8 mouse cellular contexts compared by ENCODE assay signal in the genomic region with DNA sequence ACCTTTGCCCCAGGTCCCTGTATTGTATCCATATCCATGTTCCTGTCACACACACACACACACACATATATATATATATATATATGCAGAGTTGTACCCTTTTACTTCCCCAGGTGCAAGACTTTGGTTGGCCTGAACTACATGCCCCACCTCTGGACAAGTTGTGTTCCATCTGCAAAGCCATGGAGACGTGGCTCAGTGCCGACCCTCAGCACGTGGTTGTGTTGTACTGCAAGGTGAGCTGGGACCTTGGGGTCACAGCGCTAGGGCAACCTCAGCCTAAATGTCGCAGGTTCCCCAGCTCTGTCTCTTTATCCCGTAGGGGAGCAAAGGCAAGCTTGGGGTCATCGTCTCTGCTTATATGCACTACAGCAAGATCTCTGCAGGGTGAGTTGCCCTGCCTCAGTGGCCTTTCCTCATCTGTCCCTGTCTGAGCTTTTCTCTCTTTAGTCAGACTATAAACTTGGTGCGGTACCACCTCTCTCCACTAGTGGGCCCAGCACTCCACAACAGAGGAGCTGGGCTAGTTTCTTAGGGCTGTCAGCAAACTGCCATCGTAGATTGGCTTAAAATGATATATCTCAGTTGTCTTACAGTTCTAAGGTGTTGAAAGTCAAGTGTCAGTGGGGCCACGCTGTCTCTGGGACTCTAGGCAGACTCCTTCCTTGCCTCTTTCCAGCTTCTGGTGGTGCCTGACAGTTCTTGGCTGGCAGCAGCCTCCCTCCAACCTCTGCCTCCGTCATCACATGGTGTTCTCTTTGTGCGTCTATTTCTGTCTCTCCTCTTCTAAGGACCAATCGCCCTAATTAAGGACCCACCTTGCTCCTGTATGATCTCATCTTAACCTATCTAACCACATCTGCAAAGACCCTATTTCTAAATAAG. TPM values are rescaled to one million over a fixed set of nuclear protein-coding genes. Genes with fewer than 3 reads are reported as not detected.
DNase-seq lines count a peak whose midpoint lies in the region; ATAC-seq and TF ChIP-seq lines count a peak whose summit lies in the region.

No protein-coding gene starts in this region.

- TF ChIP-seq POLR2A in brain, embryonic 14.5 days (IDR thresholded peaks at IDR 0.05; ENCODE audit: borderline replicate concordance, extremely low read depth, insufficient read depth, insufficient read length, poor library complexity, severe bottlenecking), result no peak
- TF ChIP-seq POLR2A in limb, embryonic 14.5 days (IDR thresholded peaks at IDR 0.05; ENCODE audit: borderline replicate concordance, extremely low read depth, insufficient read depth, insufficient read length), result no peak

- TF ChIP-seq CTCF in brain, embryonic 14.5 days (IDR thresholded peaks at IDR 0.05; ENCODE audit: borderline replicate concordance, extremely low read depth, insufficient read depth, insufficient read length), result peak; percentile 77; the same call in 1 of the 2 replicates

- H3K4me1 ChIP-seq in limb, embryonic 14.5 days (ENCODE audit: control insufficient read depth, insufficient read depth, low read length), result peaks cover 42% of the 10 kb centered on the region

- H3K27me3 ChIP-seq in limb, embryonic 14.5 days (ENCODE audit: control insufficient read depth, insufficient read depth, low read length), result no peaks in the 10 kb centered on the region

- H3K9me3 ChIP-seq in limb, embryonic 14.5 days (ENCODE audit: control insufficient read depth, low read length), result no peaks in the 10 kb centered on the region

- ATAC-seq in erythroid progenitor cell, adult 5-6 weeks (replicated peaks; ENCODE audit: low FRiP score, poor library complexity, severe bottlenecking), result peak; percentile 68
- ATAC-seq in hematopoietic stem cell, adult 5-6 weeks (replicated peaks in 1 of 2; ENCODE audit: insufficient read depth in 1 of 2, low FRiP score in 2 of 2, low TSS enrichment in 1 of 2, low read depth in 1 of 2, poor library complexity in 2 of 2, severe bottlenecking in 2 of 2), result peak; percentile 30 to 48; a peak in 1 of 4 replicates
- no peak for ATAC-seq in limb, embryonic 14.5 days (ENCODE audit: low FRiP score, low read depth)
- 0 out of 2 replicates have a peak, but pooled peaks have one; percentile 37 for ATAC-seq in monocyte, adult 5-6 weeks (replicated peaks; ENCODE audit: insufficient number of reproducible peaks, low FRiP score, low TSS enrichment, poor library complexity, severe bottlenecking)

- no peak overlapping the region for H3K27ac ChIP-seq in limb, embryonic 14.5 days (replicated peaks; ENCODE audit: low read depth, low read length)

- DNase-seq in 3T3-L1 (ENCODE audit: low read depth, low spot score), result peak; percentile 87
- peak; percentile 78 for DNase-seq in CD4-positive helper T cell, adult 2 months (ENCODE audit: low read depth, low spot score)
- peak; percentile 76 for DNase-seq in brain, embryonic 14.5 days (ENCODE audit: low read depth)
- peak; percentile 61 for DNase-seq in limb, embryonic 14.5 days (ENCODE audit: low spot score)
- peak; percentile 88 for DNase-seq in thymus, postnatal 4 days

- peaks cover 72% of the 10 kb centered on the region for H3K36me3 ChIP-seq in limb, embryonic 14.5 days (ENCODE audit: control insufficient read depth, insufficient read depth, low read length)

- H3K9ac ChIP-seq in limb, embryonic 14.5 days (ENCODE audit: low read depth, low read length, severe bottlenecking), result no peak overlapping the region

- H3K4me3 ChIP-seq in limb, embryonic 14.5 days (replicated peaks; ENCODE audit: low read length), result peak overlapping the region; percentile 33; the same call in 1 of the 2 replicates

- WGBS in limb, embryonic 14.5 days, result 41% methylated on average over 13 of the region's 13 CpGs

- H3K4me2 ChIP-seq in limb, embryonic 14.5 days (replicated peaks; ENCODE audit: low read depth, low read length, severe bottlenecking), result peak overlapping the region; percentile 78

RNA-seq across cellular contexts. Expression of a gene that starts 7.7 kb away (rescaled TPM):
- 10.2 and 18.8 TPM in 2 replicates for polyA plus RNA-seq in brain, embryonic 14.5 days (2012; rRNA removed)
- 0.36 TPM in 1 of 2 replicates, not detected in the other for total RNA-seq in erythroid progenitor cell, adult 5-6 weeks (2015; ENCODE audit: low replicate concordance)
- not detected in 2 replicates for total RNA-seq in erythroid progenitor cell, adult 5-6 weeks (2017; ENCODE audit: low replicate concordance)
- 3.6 and 4.0 TPM in 2 replicates for total RNA-seq in hematopoietic stem cell, adult 5-6 weeks (2017)
- 114 and 134 TPM in 2 replicates for polyA plus RNA-seq in limb, embryonic 14.5 days (2012; rRNA removed)
- polyA plus RNA-seq in limb, embryonic 14.5 days (2014; fragmentation: Nextera tagmentation; extraction: Ambion mirVana), result 62.5 and 66.3 TPM in 2 replicates
- total RNA-seq in monocyte, adult 5-6 weeks (2017), result 5.7 TPM in 1 of 3 replicates, not detected in the others

RNA-seq across cellular contexts. Expression of a gene that starts 28.1 kb away (rescaled TPM):
- 63.8 and 64.6 TPM in 2 replicates for polyA plus RNA-seq in brain, embryonic 14.5 days (2012; rRNA removed)
- total RNA-seq in erythroid progenitor cell, adult 5-6 weeks (2015; ENCODE audit: low replicate concordance), result 2.5 and 5.4 TPM in 2 replicates
- total RNA-seq in erythroid progenitor cell, adult 5-6 weeks (2017; ENCODE audit: low replicate concordance), result 2.3 and 16.0 TPM in 2 replicates
- 12.6 and 15.8 TPM in 2 replicates for total RNA-seq in hematopoietic stem cell, adult 5-6 weeks (2017)
- 37.4 and 39.8 TPM in 2 replicates for polyA plus RNA-seq in limb, embryonic 14.5 days (2012; rRNA removed)
- 18.7 and 18.9 TPM in 2 replicates for polyA plus RNA-seq in limb, embryonic 14.5 days (2014; fragmentation: Nextera tagmentation; extraction: Ambion mirVana)
- 49.3 to 56.3 TPM (median 49.3 TPM) in 3 replicates for total RNA-seq in monocyte, adult 5-6 weeks (2017)

RNA-seq across cellular contexts. Expression of a gene that starts 34.4 kb away (rescaled TPM):
- 123 and 173 TPM in 2 replicates for polyA plus RNA-seq in brain, embryonic 14.5 days (2012; rRNA removed)
- total RNA-seq in erythroid progenitor cell, adult 5-6 weeks (2015; ENCODE audit: low replicate concordance), result 34.2 and 49.9 TPM in 2 replicates
- total RNA-seq in erythroid progenitor cell, adult 5-6 weeks (2017; ENCODE audit: low replicate concordance), result 89.8 and 92.8 TPM in 2 replicates
- total RNA-seq in hematopoietic stem cell, adult 5-6 weeks (2017), result 451 and 486 TPM in 2 replicates
- 165 and 199 TPM in 2 replicates for polyA plus RNA-seq in limb, embryonic 14.5 days (2012; rRNA removed)
- 133 and 134 TPM in 2 replicates for polyA plus RNA-seq in limb, embryonic 14.5 days (2014; fragmentation: Nextera tagmentation; extraction: Ambion mirVana)
- 248 to 278 TPM (median 251 TPM) in 3 replicates for total RNA-seq in monocyte, adult 5-6 weeks (2017)

RNA-seq across cellular contexts. Expression of a gene that starts 36.2 kb away (rescaled TPM):
- 0.57 and 0.83 TPM in 2 replicates for polyA plus RNA-seq in brain, embryonic 14.5 days (2012; rRNA removed)
- total RNA-seq in erythroid progenitor cell, adult 5-6 weeks (2015; ENCODE audit: low replicate concordance), result not detected in 2 replicates
- not detected in 2 replicates for total RNA-seq in erythroid progenitor cell, adult 5-6 weeks (2017; ENCODE audit: low replicate concordance)
- 0.15 TPM in 1 of 2 replicates, not detected in the other for total RNA-seq in hematopoietic stem cell, adult 5-6 weeks (2017)
- polyA plus RNA-seq in limb, embryonic 14.5 days (2012; rRNA removed), result 6.2 and 8.1 TPM in 2 replicates
- polyA plus RNA-seq in limb, embryonic 14.5 days (2014; fragmentation: Nextera tagmentation; extraction: Ambion mirVana), result 11.7 and 11.9 TPM in 2 replicates
- 0.38 to 1.4 TPM (median 0.68 TPM) in 3 replicates for total RNA-seq in monocyte, adult 5-6 weeks (2017)

RNA-seq across cellular contexts. Expression of a gene that starts 42.4 kb away (rescaled TPM):
- 0.15 and 0.18 TPM in 2 replicates for polyA plus RNA-seq in brain, embryonic 14.5 days (2012; rRNA removed)
- total RNA-seq in erythroid progenitor cell, adult 5-6 weeks (2015; ENCODE audit: low replicate concordance), result 1.1 and 5.0 TPM in 2 replicates
- total RNA-seq in erythroid progenitor cell, adult 5-6 weeks (2017; ENCODE audit: low replicate concordance), result 1.0 and 1.7 TPM in 2 replicates
- 1.3 and 2.4 TPM in 2 replicates for total RNA-seq in hematopoietic stem cell, adult 5-6 weeks (2017)
- 0.87 and 1.1 TPM in 2 replicates for polyA plus RNA-seq in limb, embryonic 14.5 days (2012; rRNA removed)
- 0.48 and 0.76 TPM in 2 replicates for polyA plus RNA-seq in limb, embryonic 14.5 days (2014; fragmentation: Nextera tagmentation; extraction: Ambion mirVana)
- 6.2 to 25.0 TPM (median 10.2 TPM) in 3 replicates for total RNA-seq in monocyte, adult 5-6 weeks (2017)
